Mouse (Mus musculus) liver, adult (tissue): Measurements from ENCODE around the gene Erbb4.

ENCODE experiments used
- GATA4 ChIP-seq: IDR thresholded peaks from 2 replicates; pipeline ENCODE4 v1.6.1; 2014; ENCODE audit warnings: mild to moderate bottlenecking, low read length; ENCODE audit not compliant: insufficient replicate concordance

Gene Erbb4

GRCm38 (mm10) chr1:68834686-68835085, 273.2 kb downstream of the Erbb4 start:
- no peak for TF ChIP-seq GATA4

- no peak for TF ChIP-seq GATA4
These were observed 275.8 kb downstream of the Erbb4 start for GRCm38 (mm10) chr1:68832101-68832500.

- no peak for TF ChIP-seq GATA4
These were observed 276.3 kb downstream of the Erbb4 start for GRCm38 (mm10) chr1:68831575-68831974.

- no peak for TF ChIP-seq GATA4
These were observed 277.2 kb downstream of the Erbb4 start for GRCm38 (mm10) chr1:68830501-68831239.

GRCm38 (mm10) chr1:68823116-68823644, 284.7 kb downstream of the Erbb4 start:
- no peak for TF ChIP-seq GATA4

GRCm38 (mm10) chr1:68806711-68807110, 301.1 kb downstream of the Erbb4 start:
- TF ChIP-seq GATA4 = no peak

- TF ChIP-seq GATA4 = no peak
These were observed 320.3 kb downstream of the Erbb4 start for GRCm38 (mm10) chr1:68787409-68788015.

GRCm38 (mm10) chr1:68780653-68781052, 327.2 kb downstream of the Erbb4 start:
- TF ChIP-seq GATA4 = no peak

GRCm38 (mm10) chr1:68780032-68780431, 327.8 kb downstream of the Erbb4 start:
- TF ChIP-seq GATA4 = no peak

- TF ChIP-seq GATA4 = no peak
These were observed 345.4 kb downstream of the Erbb4 start for GRCm38 (mm10) chr1:68762456-68762855.

- no peak for TF ChIP-seq GATA4
These were observed 358.9 kb downstream of the Erbb4 start for GRCm38 (mm10) chr1:68748976-68749375.

- no peak for TF ChIP-seq GATA4
These were observed 426.4 kb downstream of the Erbb4 start for GRCm38 (mm10) chr1:68681478-68681877.

- no peak for TF ChIP-seq GATA4
These were observed 433.2 kb downstream of the Erbb4 start for GRCm38 (mm10) chr1:68674667-68675066.

- TF ChIP-seq GATA4 = no peak
These were observed 440.8 kb downstream of the Erbb4 start for GRCm38 (mm10) chr1:68666831-68667601.

GRCm38 (mm10) chr1:68590475-68590874, 517.4 kb downstream of the Erbb4 start:
- TF ChIP-seq GATA4 = no peak

- TF ChIP-seq GATA4 = no peak
These were observed 533.9 kb downstream of the Erbb4 start for GRCm38 (mm10) chr1:68573851-68574540.

- no peak for TF ChIP-seq GATA4
These were observed 536.9 kb downstream of the Erbb4 start for GRCm38 (mm10) chr1:68570924-68571323.
